Mouse (Mus musculus) liver, postnatal 0 days (tissue): ENCODE results near the gene Cemip. TPM values are rescaled to one million over a fixed set of nuclear protein-coding genes. Genes with fewer than 3 reads are reported as not detected.

Experiments used
- ATAC-seq: fragments of 200-750 bp; cut with Nextera tagmentation; 2 replicates; pipeline ENCODE4 v1.8.0; 2017; ENCODE audit warnings: mild to moderate bottlenecking, moderate library complexity
- DNase-seq: peaks from one replicate; pipeline ENCODE4 v3.0.0-alpha.2; 2016
- H3K27ac ChIP-seq: fragments of 300-500 bp; sonication (generic); 2 replicates; pipeline ENCODE4 v1.5.1; 2014; ENCODE audit warnings: antibody characterized with exemption, moderate library complexity, mild to moderate bottlenecking, low read depth
- H3K27me3 ChIP-seq: fragments of 300-500 bp; sonication (generic); 2 replicates; pipeline ENCODE4 v1.6.1; 2014; ENCODE audit warnings: low read length, control low read depth, mixed read lengths; ENCODE audit not compliant: insufficient read depth
- H3K36me3 ChIP-seq: fragments of 300-500 bp; sonication (generic); replicated peaks from 2 replicates; pipeline ENCODE4 v1.6.1; 2014; ENCODE audit warnings: mild to moderate bottlenecking, control low read depth, low read length, moderate library complexity, mixed read lengths; ENCODE audit not compliant: insufficient read depth
- H3K4me1 ChIP-seq: fragments of 300-500 bp; sonication (generic); 2 replicates; pipeline ENCODE4 v1.6.1; 2014; ENCODE audit warnings: antibody characterized with exemption, mild to moderate bottlenecking, control low read depth; ENCODE audit not compliant: insufficient read depth
- H3K4me2 ChIP-seq: fragments of 300-500 bp; sonication (generic); 2 replicates; pipeline ENCODE4 v1.6.1; 2014; ENCODE audit warnings: low read depth, mild to moderate bottlenecking, low read length, moderate library complexity, mixed read lengths
- H3K4me3 ChIP-seq: fragments of 300-500 bp; sonication (generic); 2 replicates; pipeline ENCODE4 v1.5.1; 2014; ENCODE audit warnings: low read depth, low read length
- H3K9ac ChIP-seq: fragments of 300-500 bp; sonication (generic); replicated peaks from 2 replicates; pipeline ENCODE4 v1.6.1; 2014; ENCODE audit warnings: mild to moderate bottlenecking, moderate library complexity
- H3K9me3 ChIP-seq: fragments of 300-500 bp; sonication (generic); 2 replicates; pipeline ENCODE4 v1.6.1; 2016; ENCODE audit warnings: mild to moderate bottlenecking, control low read depth, low read length, mixed read lengths
- CTCF ChIP-seq: sonication (generic); IDR thresholded peaks from 2 replicates; pipeline ENCODE4 v1.5.1; 2016; ENCODE audit warnings: antibody characterized with exemption, low read depth
- EP300 ChIP-seq: IDR thresholded peaks from 2 replicates; pipeline ENCODE4 v1.6.1; 2016; ENCODE audit warnings: antibody characterized with exemption, low read depth, mild to moderate bottlenecking
- WGBS: fragments of 180-500 bp; shearing (Covaris S2); extraction: QIAGEN DNeasy Blood & Tissue Kit; methylation state at CpG from one replicate; pipeline ENCODE4 v1.1.7; 2014; ENCODE audit not compliant: insufficient replicate concordance; 5-methylcytosine and 5-hydroxymethylcytosine counted together
- polyA plus RNA-seq: library from polyadenylated mRNA; unstranded; fragments of >200 nt; fragmentation: Nextera tagmentation; extraction: Ambion mirVana; gene quantifications from 2 replicates; pipeline ENCODE4 v1.2.1, GENCODE M21; 2015

The Cemip gene
- polyA plus RNA-seq, 1 experiment from 2014 or later, result not detected

- no peak overlapping the region for H3K9ac ChIP-seq
- H3K4me3 ChIP-seq, result no peak overlapping the region
- no peak overlapping the region for H3K4me2 ChIP-seq
- H3K36me3 ChIP-seq, result no peaks in the 10 kb centered on the region
- ATAC-seq (no peak), DNase-seq (no peak)
- peaks cover 3% of the 10 kb centered on the region; the same call in 1 of the 2 replicates for H3K4me1 ChIP-seq
- 86% methylated on average over 1 of the region's 1 CpGs for WGBS
- H3K9me3 ChIP-seq, result no peaks in the 10 kb centered on the region
- no peak for TF ChIP-seq CTCF
- no peak overlapping the region for H3K27ac ChIP-seq
- no peaks in the 10 kb centered on the region for H3K27me3 ChIP-seq
Measured at GRCm38 (mm10) chr7:84102589-84102988, 16.3 kb upstream of the Cemip start.

- 65% methylated on average over 3 of the region's 3 CpGs for WGBS
- Histone ChIP-seq H3K27ac (no peak overlapping the region), H3K4me2 (no peak overlapping the region), H3K4me3 (no peak overlapping the region), H3K9me3 (no peaks in the 10 kb centered on the region), H3K9ac (no peak overlapping the region), H3K27me3 (no peaks in the 10 kb centered on the region), H3K36me3 (no peaks in the 10 kb centered on the region), H3K4me1 (no peaks in the 10 kb centered on the region)
- DNase-seq, result no peak
- no peak for ATAC-seq
- TF ChIP-seq EP300 (no peak), CTCF (no peak)
Measured at GRCm38 (mm10) chr7:84100672-84101071, 14.4 kb upstream of the Cemip start.

- 90% methylated on average over 1 of the region's 1 CpGs for WGBS
- H3K4me1 ChIP-seq, result no peaks in the 10 kb centered on the region
- no peak overlapping the region for H3K27ac ChIP-seq
- no peak for DNase-seq
- H3K36me3 ChIP-seq, result no peaks in the 10 kb centered on the region
- H3K9ac ChIP-seq, result no peak overlapping the region
- no peak for ATAC-seq
- no peaks in the 10 kb centered on the region for H3K27me3 ChIP-seq
- H3K4me3 ChIP-seq, result no peak overlapping the region
- H3K9me3 ChIP-seq, result no peaks in the 10 kb centered on the region
- H3K4me2 ChIP-seq, result no peak overlapping the region
- TF ChIP-seq EP300, result no peak
- TF ChIP-seq CTCF, result no peak
Measured at GRCm38 (mm10) chr7:84098098-84098497, 11.8 kb upstream of the Cemip start.

GRCm38 (mm10) chr7:84096501-84096900, 10.2 kb upstream of the Cemip start:
- TF ChIP-seq CTCF (no peak), EP300 (no peak)
- Histone ChIP-seq H3K27ac (no peak overlapping the region), H3K9ac (no peak overlapping the region), H3K4me2 (no peak overlapping the region), H3K27me3 (no peaks in the 10 kb centered on the region), H3K4me3 (no peak overlapping the region), H3K36me3 (no peaks in the 10 kb centered on the region), H3K9me3 (no peaks in the 10 kb centered on the region), H3K4me1 (no peaks in the 10 kb centered on the region)
- 60% methylated on average over 6 of the region's 6 CpGs for WGBS
- no peak for DNase-seq
- ATAC-seq, result no peak

GRCm38 (mm10) chr7:84090793-84091192, 4.5 kb upstream of the Cemip start:
- Histone ChIP-seq H3K9me3 (no peaks in the 10 kb centered on the region), H3K9ac (no peak overlapping the region), H3K27me3 (peaks cover 19% of the 10 kb centered on the region), H3K36me3 (no peaks in the 10 kb centered on the region), H3K4me1 (no peaks in the 10 kb centered on the region), H3K4me2 (no peak overlapping the region), H3K4me3 (no peak overlapping the region), H3K27ac (no peak overlapping the region)
- no peak for ATAC-seq
- TF ChIP-seq EP300, result no peak
- TF ChIP-seq CTCF, result no peak
- WGBS, result 73% methylated on average over 4 of the region's 4 CpGs
- no peak for DNase-seq

GRCm38 (mm10) chr7:84089777-84090176, 3.5 kb upstream of the Cemip start:
- Histone ChIP-seq H3K27ac (no peak overlapping the region), H3K36me3 (no peaks in the 10 kb centered on the region), H3K27me3 (peaks cover 29% of the 10 kb centered on the region), H3K4me1 (no peaks in the 10 kb centered on the region), H3K4me3 (no peak overlapping the region), H3K9me3 (no peaks in the 10 kb centered on the region), H3K4me2 (no peak overlapping the region), H3K9ac (no peak overlapping the region)
- DNase-seq (peak; percentile 31), ATAC-seq (no peak)
- WGBS, result 3% methylated on average over 1 of the region's 1 CpGs
- TF ChIP-seq EP300, result no peak
- peak; percentile 73 for TF ChIP-seq CTCF

- TF ChIP-seq CTCF (peak; percentile 87), EP300 (no peak)
- ATAC-seq (0 out of 2 replicates have a peak, but pooled peaks have one; percentile 41), DNase-seq (peak; percentile 79)
- no peaks in the 10 kb centered on the region for H3K4me1 ChIP-seq
- H3K4me3 ChIP-seq, result no peak overlapping the region
- no peaks in the 10 kb centered on the region for H3K9me3 ChIP-seq
- peaks cover 34% of the 10 kb centered on the region for H3K27me3 ChIP-seq
- no peaks in the 10 kb centered on the region for H3K36me3 ChIP-seq
- no peak overlapping the region for H3K9ac ChIP-seq
- no peak overlapping the region for H3K27ac ChIP-seq
- 5% methylated on average over 4 of the region's 4 CpGs for WGBS
- no peak overlapping the region for H3K4me2 ChIP-seq
Measured at GRCm38 (mm10) chr7:84088971-84089370, 2.7 kb upstream of the Cemip start.
